Mouse (Mus musculus): ENCODE results near the gene Snai3. TPM values are rescaled to one million over a fixed set of nuclear protein-coding genes. Genes with fewer than 3 reads are reported as not detected.
A peak's percentile ranks its signal among the peaks of the same experiment; 100 is the strongest.

Snai3 gene
- total and polyA plus RNA-seq, 3 experiments: 0.06 TPM; not detected in 2

GRCm38 (mm10) chr8:122428163-122428562 lies 32.4 kb downstream of the Snai3 start (continued):
- TF ChIP-seq MYB (IDR thresholded peaks at IDR 0.05; ENCODE audit: low read depth, low read length): 0 out of 2 replicates have a peak, but pooled peaks have one; percentile 33
- TF ChIP-seq ETS1 (IDR thresholded peaks at IDR 0.05; ENCODE audit: low read depth, low read length): peak; percentile 62; the same call in 1 of the 2 replicates

GRCm38 (mm10) chr8:122427607-122428006 lies 32.9 kb downstream of the Snai3 start:
- no peak overlapping the region for H3K4me3 ChIP-seq (ENCODE audit: control insufficient read depth in 1 of 2, insufficient read depth in 1 of 2, low read depth in 2 of 2, low read length in 2 of 2)
- H3K27me3 ChIP-seq (ENCODE audit: control insufficient read depth in 1 of 2, insufficient read depth in 2 of 2, low read length in 2 of 2): no peaks in the 10 kb centered on the region
- H3K9ac ChIP-seq (ENCODE audit: control insufficient read depth, low read depth, low read length, poor library complexity, severe bottlenecking): peak overlapping the region; percentile 56
- no peaks in the 10 kb centered on the region for H3K9me3 ChIP-seq (replicated peaks; ENCODE audit: insufficient read depth, low read length)
- H3K36me3 ChIP-seq (ENCODE audit: control insufficient read depth in 1 of 2, insufficient read depth in 2 of 2, low read length in 2 of 2): peaks cover 0 to 27% of the 10 kb centered on the region in 2 experiments; a peak in 2 of 4 replicates
- no peak for DNase-seq (ENCODE audit: low read depth, low spot score)
- H3K79me2 ChIP-seq (ENCODE audit: control insufficient read depth, insufficient read depth, low read length, poor library complexity): peaks cover 25% of the 10 kb centered on the region
- TF ChIP-seq TCF12 (IDR thresholded peaks at IDR 0.05; ENCODE audit: low read depth, low read length): no peak
- TF ChIP-seq SMC3 (IDR thresholded peaks at IDR 0.05; ENCODE audit: low read depth, low read length): no peak
- TF ChIP-seq MAZ (IDR thresholded peaks at IDR 0.05; ENCODE audit: low read depth, low read length): no peak
- TF ChIP-seq TAL1 (IDR thresholded peaks at IDR 0.05; ENCODE audit: low read length): no peak
- no peak for TF ChIP-seq E2F4 (IDR thresholded peaks at IDR 0.05; ENCODE audit: borderline replicate concordance, low read depth, low read length)
- no peak for TF ChIP-seq ETS1 (IDR thresholded peaks at IDR 0.05; ENCODE audit: low read depth, low read length)
- no peak for TF ChIP-seq GABPA (IDR thresholded peaks at IDR 0.05; ENCODE audit: low read depth, low read length)
- no peak for TF ChIP-seq MYB (IDR thresholded peaks at IDR 0.05; ENCODE audit: low read depth, low read length)
- TF ChIP-seq ELF1 (IDR thresholded peaks at IDR 0.05; ENCODE audit: low read depth, low read length): no peak
- no peak for TF ChIP-seq CHD2 (IDR thresholded peaks at IDR 0.05; ENCODE audit: low read length)
- no peak for TF ChIP-seq MYC (IDR thresholded peaks at IDR 0.05; ENCODE audit: low read depth, low read length)
- TF ChIP-seq RAD21 (IDR thresholded peaks at IDR 0.05; ENCODE audit: low read depth, low read length): no peak
- TF ChIP-seq MEF2A (IDR thresholded peaks at IDR 0.05; ENCODE audit: extremely low read depth, insufficient replicate concordance, low read depth, low read length, poor library complexity, severe bottlenecking): no peak
- TF ChIP-seq EP300 (IDR thresholded peaks at IDR 0.05; ENCODE audit: low read depth in 1 of 2, low read length in 2 of 2): no peak
- no peak for TF ChIP-seq NELFE (IDR thresholded peaks at IDR 0.05; ENCODE audit: low read depth, low read length)
- no peak for TF ChIP-seq BHLHE40 (IDR thresholded peaks at IDR 0.05; ENCODE audit: borderline replicate concordance, low read depth, low read length)
- TF ChIP-seq JUND (IDR thresholded peaks at IDR 0.05; ENCODE audit: low read depth, low read length): no peak
- TF ChIP-seq TBP (IDR thresholded peaks at IDR 0.05; ENCODE audit: low read depth, low read length): no peak
- no peak for TF ChIP-seq MXI1 (IDR thresholded peaks at IDR 0.05; ENCODE audit: low read depth, low read length)
- no peak for TF ChIP-seq POLR2AphosphoS5 (IDR thresholded peaks at IDR 0.05; ENCODE audit: borderline replicate concordance, low read depth, low read length)
- H3K4me1 ChIP-seq (ENCODE audit: control insufficient read depth in 1 of 2, insufficient read depth in 2 of 2, low read length in 2 of 2): peaks cover 10 to 34% of the 10 kb centered on the region in 2 experiments
- H3K27ac ChIP-seq (ENCODE audit: control insufficient read depth, low read depth, low read length): peak overlapping the region; percentile 80

Data from MEL (cell line).